Mouse (Mus musculus) cerebellum, adult 9-10 months (tissue): Measurements from ENCODE around the gene Miox.

Experiments used
- DNase-seq: peaks from one replicate; pipeline ENCODE4 v3.0.0; 2022

Gene Miox

DNA sequence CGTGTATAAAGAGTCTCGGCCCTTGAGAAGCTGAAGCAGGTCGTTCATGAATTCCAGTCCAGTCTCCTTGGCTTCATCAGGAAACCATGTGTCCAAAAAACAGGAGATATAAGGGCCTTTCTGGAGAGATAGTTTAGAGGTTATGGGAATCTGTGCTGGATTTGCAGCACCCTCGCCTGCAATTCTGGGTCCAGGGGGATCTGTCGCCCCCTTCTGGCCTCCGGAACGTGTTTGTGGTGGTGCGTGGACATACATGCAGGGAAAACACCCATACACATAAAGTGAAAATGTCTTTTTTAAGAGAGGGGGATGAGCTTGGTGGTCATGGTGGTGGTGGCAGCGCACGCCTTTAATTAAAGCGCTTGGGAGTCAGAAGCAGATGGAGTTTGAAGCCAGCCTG lies 18.1 kb upstream of the Miox start:
- no peak for DNase-seq

DNA sequence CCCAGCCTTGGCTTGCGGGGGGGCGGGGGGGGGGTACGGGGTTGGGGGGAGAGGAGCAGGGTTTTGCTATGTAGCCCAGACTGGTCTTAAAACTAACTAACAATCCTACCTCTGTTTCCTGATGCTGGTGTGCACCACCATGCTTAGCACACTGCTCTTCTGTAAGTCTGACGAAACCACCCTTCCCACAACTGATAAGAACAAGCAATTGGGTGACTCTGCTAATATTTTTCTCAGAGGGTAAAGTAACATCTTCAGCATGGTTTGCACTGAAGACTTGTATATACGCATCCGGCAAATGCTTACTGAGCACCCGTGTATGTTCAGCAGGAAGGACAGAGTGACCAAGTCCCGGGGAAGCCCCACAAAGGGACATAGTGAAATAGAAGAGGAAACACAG lies 12.9 kb upstream of the Miox start:
- DNase-seq = no peak

DNA sequence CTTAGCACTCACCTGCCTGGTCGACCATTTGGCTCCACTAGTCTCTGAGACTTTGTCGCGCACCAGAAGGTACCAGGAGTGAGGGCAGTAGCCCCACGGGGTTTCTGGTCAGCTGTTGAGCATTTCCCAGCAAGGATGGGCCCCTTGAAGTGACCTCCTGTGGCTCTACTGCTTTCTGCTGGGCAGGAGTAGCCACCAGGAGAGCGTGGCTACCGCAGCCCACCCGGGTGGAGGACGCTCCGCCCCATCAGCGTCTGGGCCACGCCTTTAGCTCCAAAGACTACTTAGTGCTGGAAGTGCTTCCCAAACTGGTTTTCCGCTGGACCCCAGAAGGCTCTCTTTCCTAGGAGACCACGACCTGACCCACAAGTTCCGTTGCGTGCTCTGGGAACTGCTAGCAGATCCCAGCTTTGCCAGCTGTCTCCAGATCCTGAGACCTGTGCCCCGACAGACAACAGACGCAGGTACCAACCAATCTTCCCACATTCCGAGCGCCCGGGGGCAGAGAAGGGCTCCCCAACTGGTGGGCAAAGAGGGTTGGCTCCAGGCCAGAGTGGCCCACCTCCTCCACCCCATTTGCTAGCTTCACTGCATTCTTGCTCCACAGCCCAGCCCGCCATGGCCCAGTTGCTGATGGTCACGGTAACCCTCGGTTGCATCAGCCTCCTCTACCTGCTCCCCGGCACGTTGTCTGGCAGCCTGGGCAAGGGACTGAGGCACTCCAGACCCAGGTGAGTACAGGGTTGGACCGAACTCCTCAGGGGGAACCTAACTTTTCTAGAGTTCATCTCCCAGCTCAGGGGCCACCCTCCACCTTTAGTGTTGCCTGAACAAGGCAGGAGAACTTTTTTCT lies 11.3 kb upstream of the Miox start, which contains the start of gene Adm2:
TSS of gene Adm2 (plus strand) at position 51 of the 853 bp plus-strand sequence.
- no peak for DNase-seq

DNA sequence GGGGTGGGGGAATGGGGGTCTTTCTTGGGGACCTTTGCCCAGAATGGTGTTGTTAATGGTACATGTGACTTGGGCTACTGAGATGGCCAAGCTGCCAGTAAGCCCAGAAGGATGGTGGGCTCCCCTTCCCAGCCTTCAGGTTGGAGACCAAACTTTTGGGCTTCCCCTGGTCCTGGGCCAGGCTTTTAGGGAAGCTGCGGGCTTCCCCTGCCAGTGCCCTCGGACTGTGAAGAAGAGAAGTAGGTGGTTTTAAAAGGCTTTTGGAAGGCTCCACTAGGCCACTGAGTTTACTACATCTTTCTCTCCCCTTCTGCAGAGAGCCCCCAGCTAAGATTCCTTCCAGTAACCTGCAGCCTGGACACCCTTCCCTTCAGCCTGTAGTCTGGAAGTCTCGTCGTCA lies 10.5 kb upstream of the Miox start:
- DNase-seq = no peak

DNA sequence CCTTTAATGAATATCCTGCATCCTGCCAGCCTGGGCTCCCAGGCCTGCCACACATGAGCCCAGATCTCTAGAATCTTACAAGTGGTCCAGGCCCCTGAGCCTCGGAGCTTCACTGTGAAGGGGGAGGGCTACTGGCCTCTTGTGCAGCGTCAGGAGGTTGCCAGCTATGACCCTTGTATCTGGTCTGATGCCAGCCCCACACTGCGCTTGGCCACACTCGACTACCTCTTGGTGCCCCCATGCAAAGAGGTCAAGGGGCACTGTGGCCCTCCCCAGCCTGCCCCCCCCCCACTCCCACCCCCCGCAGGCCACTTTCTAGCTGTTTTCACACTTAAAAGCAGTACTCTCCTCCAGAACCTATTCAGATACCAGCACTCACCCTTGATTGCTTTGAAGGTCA lies 7.8 kb upstream of the Miox start:
- no peak for DNase-seq

DNA sequence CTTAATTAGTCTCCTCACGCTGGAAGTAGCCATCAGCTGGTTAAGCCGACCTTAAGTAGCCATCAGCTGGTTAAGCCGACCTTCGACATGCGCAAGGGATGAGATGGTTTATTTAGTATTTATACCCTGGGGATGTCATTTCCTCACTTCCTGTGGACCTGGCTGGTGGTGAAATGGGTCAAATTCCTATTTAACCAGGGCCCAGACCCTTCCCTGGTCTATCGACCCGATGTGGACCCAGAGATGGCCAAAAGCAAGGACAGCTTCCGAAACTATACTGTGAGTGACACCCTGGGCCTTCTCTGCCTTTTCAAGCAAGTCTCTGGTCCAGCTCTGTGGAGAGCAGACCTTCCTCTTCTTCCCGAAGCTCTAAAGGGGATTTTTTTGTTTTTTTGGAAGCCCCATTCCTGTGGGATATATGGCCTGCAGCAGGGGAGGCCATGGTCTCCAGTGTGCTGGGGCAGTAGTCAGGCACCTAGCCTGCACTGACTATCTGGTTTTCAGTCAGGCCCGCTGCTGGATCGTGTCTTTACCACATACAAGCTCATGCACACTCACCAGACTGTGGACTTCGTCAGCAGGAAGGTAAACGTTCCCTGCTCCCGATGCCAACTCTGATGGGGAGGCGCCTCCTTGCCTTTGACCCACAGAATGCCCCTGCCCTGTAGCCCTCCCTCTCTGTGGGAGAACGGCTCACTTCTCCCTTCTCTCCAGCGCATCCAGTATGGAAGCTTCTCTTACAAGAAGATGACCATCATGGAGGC lies 758 bp downstream of the Miox start:
- DNase-seq = no peak

DNA sequence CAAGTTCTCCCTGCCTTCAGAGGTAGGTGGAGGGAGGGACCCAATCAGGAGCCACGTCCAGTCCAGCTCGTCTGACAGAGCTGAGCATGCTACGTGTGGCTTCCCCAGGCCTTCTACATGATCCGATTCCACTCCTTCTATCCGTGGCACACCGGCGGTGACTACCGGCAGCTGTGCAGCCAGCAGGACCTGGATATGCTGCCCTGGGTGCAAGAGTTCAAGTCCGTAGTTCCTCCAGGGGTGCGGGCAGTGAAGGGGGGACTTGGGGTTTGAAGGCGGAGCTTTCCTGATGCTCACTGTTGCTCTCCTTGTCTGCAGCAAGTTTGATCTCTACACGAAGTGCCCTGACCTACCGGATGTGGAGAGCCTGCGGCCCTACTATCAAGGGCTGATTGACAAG lies 2.2 kb downstream of the Miox start:
- DNase-seq = no peak

DNA sequence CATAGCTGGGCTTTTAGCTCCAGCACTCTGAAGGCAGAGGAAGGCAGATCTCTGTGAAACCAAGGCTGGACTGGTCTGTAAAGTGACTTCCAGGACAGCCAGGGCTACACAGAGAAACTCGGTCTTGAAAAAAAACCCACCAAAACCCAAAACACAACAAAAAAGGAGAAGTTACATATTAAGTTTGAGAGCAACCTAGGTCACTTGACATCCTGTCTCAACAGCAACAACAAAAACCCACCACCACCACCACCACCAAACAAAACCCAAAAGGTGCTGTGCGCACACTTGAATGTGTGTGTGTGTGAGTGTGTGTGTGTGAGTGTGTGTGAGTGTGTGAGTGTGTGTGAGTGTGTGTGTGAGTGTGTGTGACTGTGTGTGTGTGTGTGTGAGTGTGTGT lies 5.5 kb downstream of the Miox start:
- DNase-seq = no peak

DNA sequence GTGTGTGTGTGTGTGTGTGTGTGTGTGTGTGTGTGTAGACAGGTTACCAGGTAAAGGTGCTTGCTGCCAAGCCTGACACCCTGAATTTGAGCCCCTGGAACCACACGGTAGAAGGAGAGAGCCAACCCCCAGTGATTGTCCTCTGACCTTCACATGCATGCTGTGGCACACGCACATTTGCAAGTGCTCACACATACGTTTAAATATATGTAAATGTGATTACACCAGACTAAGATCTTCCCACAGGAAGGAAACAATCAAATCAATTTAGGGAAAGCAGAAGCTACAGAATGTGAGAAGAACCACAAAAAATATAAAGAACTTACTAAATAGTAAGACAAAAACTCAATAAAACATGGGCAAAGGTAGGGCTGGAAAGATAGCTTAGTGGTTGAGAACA lies 5.9 kb downstream of the Miox start:
- no peak for DNase-seq

DNA sequence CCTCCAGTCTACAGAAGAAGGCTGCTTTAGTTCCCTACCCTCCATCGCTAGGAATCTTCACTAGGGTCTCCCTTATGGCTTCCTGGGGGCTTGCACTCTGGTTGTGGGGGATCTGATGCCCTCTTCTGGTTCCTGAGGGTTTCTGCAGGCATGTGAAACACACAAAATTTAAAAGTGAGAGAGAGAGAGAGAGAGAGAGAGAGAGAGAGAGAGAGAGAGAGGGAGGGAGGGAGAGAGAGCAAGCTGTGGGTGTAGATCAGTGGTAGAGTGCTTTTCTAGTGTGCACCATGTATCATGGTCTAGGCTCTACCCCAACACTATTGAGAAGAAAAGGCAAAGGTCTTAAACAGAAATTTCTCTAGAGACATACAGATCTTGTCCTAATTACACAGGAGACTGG lies 7.5 kb downstream of the Miox start:
- no peak for DNase-seq

DNA sequence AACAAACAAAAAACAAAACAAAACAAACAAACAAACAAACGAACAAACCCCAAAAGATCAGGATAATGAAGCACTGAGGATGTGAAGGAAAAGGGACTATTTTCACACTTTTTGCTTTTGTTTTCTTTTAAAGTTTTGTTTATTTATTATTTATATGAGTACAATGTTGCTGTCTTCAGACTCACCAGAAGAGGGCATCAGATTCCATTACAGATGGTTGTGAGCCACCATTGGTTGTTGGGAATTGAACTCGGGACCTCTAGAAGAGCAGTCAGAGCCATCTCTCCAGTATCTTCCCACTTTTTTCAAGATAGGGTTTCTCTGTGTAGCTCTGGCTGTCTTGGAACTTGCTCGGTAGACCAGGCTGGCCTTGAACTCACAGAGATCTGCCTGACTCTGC lies 9.1 kb downstream of the Miox start:
- peak; percentile 17 for DNase-seq

DNA sequence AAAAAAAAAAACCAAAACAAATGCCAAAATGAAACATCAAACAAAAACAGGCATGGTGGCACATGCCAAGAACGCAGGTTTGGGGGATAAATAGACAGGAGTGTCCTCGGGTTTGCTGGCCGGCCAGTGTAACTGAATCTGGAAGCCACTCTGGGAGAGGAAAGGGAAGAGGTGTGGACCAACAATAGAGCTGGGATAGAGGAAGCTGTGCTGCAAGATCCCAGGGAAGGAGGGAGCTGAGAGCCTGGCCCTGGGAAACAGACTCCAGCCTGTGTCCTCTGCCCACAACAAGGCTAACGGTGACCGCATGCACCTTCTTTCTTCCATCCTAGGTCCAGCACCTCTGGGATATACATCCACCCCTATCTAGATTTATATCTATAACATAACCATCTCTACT lies 16.2 kb downstream of the Miox start:
- DNase-seq = no peak

DNA sequence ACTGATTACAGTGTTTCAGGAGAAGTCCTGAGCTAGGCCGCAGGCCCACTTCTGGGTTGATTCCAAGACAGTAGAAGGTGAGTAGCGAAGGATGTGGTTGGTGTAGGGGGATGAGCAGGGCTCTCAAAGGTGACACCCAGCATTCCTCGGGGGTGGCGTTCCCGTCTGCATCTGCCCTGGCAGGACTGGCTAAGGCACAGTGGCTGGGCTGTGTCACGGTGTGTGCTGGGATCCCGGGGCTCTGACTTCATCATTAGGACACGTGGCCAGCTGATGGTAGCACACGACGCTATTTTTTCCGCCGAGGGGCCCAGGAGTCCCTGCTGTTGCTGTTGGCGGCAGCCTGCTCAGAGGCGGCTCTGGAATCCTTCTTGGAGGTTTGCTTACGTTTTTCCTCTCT lies 17.1 kb downstream of the Miox start:
- no peak for DNase-seq

DNA sequence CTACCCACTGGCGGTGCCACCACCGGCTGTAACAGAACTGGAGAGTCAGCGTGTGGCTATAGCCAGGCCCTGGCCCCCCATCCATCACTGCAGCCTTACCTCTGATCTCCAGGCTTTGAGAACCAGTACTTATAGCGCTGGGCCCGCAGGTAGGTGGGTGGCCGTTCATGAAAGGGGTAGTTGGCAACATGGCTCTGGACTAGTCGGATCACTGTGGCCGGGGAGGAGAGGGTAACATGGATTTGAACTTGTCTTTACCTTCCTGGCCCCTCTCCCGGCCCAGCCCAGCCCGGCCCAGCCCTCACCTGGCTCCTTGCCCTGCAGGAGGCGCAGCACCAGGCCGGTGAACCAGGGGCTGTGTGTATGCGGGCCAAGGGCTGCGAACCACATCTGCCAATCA lies 17.9 kb downstream of the Miox start:
- peak; percentile 15 for DNase-seq

DNA sequence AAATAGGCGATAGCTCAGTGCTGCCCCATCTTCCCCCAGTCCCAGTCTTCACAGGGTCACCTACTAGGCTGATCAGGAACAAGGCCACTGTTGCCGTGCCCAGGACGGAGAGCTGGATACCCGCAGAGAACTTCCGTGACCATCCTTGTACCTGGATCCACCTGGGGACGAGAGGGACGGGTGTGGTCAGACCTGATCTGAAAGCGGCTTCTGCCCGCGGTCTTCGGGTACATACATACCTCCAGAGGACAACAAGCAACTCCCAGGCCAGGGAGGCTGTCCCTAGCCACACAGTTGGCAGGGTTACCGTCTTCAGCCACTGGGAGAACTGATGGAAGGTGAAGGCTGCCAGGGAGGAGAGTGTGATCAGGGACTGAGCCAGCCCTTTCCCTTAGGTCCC lies 18.6 kb downstream of the Miox start:
- peak; percentile 30 for DNase-seq

DNA sequence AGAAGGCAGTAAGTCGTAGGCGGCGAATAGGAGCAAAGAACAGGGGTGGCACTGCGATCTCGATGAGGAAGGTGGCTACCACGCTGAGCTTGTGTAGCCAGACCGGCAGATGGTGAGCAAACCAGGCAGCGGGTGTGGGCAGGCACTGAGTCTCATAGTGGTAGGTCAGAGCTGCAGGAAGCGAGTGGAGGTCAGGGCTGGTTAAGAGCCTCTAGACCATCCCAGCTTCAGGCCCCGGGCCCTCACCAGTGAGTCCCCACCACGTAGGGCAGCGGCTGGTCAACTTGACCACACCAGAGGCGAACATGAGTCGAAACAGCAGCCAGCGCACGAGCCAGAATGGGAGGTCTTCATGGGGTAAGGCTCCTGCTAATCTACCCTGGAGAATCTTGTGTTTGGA lies 19.6 kb downstream of the Miox start:
- DNase-seq = peak; percentile 44

DNA sequence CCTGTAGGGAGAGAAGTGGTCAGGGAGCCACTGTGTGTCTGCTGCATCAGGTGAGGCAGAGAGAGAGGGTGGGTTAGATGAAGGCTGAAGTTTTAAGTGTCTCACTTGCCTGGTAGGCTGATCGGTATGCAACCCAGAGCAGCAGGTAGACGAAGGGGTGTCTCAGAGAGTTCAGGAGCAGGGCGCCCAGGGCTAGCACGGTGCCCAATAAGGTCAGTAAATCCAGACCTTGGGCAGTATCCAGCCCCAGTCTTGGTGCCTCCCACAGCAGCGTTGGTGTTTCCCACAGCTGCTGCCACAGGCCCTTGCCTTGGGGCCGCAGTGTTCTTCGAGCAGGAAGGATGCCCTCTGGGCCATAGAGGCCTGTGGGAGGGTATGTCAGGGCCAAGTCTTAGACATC lies 20.3 kb downstream of the Miox start:
- no peak for DNase-seq

DNA sequence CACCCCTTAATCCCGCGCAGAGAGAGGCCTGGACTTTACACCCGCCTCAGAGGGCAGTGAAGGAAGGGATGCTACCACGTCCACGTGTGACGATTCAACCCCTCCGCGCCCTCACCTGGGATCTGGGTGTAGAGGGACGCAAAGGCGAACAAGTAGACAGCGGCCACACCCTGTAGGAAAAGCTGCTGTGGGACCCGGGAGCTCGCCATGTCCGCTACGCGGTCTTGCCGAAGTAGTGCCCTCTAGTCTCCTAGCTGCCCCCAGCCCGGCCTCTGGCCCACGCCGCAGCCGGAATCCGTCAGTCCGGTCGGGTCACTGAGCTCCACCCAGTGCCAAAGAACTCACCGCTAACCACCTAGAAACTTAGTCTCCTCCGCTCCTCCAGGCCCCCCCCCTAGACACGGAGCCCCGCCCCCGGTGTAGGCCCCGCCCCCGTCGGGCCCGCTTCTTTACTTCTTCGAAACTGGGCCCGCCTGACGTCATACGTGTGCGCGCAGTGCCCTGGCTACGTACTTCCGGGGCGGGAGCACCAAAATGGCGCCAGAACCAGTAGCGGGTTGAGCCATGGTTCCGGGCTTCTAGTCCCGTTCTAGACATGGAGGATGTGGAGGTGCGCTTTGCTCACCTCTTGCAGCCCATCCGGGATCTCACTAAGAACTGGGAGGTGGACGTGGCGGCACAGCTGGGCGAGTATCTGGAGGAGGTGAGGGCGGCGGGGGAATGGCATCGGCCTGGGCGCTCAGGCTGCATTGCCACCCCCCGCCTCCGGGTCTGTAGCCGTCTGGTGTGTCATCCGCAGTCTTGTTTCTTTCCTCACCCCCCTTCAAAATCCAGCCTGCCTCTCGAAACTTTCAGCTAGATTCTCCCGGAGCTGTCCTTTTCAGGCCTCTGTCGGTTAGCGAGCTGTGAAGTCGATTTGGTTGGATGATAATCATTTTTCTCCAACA lies 21.3 kb downstream of the Miox start, which contains the start of the genes Lmf2 and Ncaph2:
TSS of gene Lmf2 (minus strand) at position 419 of the 947 bp plus-strand sequence.
TSS of gene Ncaph2 (plus strand) at position 479 of the 947 bp plus-strand sequence.
- peak; percentile 93 for DNase-seq

DNA sequence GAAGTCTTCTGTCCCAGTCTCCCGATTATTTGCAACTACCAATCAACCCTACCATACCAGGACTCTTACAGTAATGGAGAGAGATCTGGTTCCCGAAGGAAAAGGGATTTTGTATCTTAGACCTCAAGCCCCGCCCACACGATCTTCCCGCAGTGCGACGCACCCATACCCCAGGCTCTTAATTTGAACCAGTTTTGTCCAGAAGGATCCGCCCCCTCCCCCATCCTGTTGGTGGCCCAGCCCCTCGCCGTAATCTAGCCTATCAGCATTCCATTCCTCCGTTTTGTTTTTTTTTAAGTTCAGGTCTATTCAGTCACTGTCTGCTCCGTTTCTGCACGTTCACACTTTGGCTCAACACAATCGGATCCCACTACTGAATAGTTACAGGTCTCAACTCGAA lies 22.2 kb downstream of the Miox start:
- DNase-seq = peak; percentile 59

DNA sequence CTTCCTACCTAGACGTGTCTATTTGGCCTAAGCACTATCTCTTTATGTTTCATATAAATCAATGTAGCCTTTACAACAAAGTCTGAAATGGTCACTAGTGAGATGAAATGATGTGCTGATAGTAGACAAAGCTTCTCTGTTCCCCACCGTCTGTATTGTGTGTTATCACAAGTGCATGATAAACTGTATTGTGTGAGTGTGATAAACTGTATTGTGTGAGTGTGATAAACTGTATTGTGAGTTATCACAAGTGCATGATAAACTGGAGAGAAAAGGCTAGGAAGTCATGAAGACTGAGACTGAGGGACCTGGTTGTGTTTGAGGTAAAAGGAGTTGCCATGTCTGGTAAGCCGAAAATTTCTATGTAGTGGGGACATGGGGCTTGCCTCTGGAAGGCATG lies 24.6 kb downstream of the Miox start:
- no peak for DNase-seq

DNA sequence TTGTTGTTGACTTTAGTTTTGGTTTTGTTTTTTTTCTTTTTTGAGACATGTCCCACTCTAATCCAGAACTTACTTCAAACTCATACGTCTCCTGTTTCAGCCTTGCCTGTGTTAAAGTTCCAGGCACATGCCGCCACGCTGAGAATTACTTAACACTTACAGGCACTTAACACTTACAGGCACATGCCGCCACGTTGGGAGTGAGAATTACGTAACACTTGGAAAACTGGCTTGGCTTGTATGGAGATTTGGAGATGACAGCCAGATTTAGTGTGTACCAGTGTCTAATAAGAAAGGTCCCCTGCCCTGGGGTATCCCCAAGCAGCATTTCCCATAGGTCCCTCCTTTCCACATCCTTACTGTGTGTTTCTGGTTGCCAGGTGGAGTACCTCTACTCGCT lies 28.9 kb downstream of the Miox start:
- DNase-seq = peak; percentile 41

DNA sequence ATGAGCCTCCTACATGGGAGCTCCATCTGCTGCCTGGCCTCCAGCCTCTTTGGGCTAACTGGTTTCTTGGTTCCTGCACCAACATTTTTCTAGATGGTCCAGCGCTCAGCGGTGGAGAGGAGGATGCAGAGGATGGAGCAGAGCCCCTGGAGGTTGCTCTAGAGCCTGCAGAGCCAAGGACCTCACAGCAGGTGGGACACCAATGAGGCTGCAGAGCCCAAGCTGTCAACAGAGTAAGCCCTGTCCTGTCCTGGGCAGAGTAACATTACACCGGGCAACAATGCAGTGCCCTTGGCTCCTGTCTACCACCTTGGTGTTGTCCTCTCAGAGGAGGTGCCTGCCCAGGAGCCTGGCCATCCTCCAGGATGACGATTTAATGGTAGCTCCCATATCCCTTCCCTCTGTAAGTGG lies 30.9 kb downstream of the Miox start:
- DNase-seq = peak; percentile 94

DNA sequence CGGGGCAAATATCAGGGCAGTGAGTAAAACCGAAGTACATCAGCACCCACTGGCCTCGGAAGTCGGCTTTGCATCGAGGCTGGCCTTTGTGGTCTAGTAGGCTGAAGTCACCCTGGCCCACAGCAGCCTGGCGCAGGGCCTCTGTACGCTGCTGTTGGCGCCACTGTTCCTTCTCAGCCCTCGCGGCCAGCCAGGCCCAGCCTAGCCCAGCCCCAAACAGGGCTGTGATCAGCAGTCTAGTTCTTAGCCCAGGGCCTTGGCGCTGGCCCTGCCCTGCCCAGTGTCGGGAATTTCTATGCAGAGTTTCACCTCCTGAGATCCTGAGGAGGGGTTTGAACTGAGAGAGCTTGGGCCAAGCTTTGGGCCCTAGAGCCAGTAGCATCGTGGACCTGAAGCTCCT lies 37.9 kb downstream of the Miox start:
- no peak for DNase-seq
